Mouse (Mus musculus) bone marrow macrophage, adult 2 months (primary cell): ENCODE results near the gene Mmrn2. TPM values are rescaled to one million over a fixed set of nuclear protein-coding genes. Genes with fewer than 3 reads are reported as not detected.

Experiments
- H3K27ac ChIP-seq: 2 replicates; pipeline ENCODE4 v1.5.1; 2012; ENCODE audit warnings: low read depth, low read length; ENCODE audit not compliant: insufficient read depth
- H3K4me1 ChIP-seq: 2 replicates; pipeline ENCODE4 v1.6.1; 2012; ENCODE audit warnings: low read length; ENCODE audit not compliant: control insufficient read depth, insufficient read depth
- H3K4me3 ChIP-seq: 2 replicates; pipeline ENCODE4 v1.5.1; 2012; ENCODE audit warnings: mild to moderate bottlenecking, low read length, moderate library complexity; ENCODE audit not compliant: insufficient read depth
- CTCF ChIP-seq: IDR thresholded peaks from 2 replicates; pipeline ENCODE4 v1.5.1; 2012; ENCODE audit warnings: low read depth, mild to moderate bottlenecking, low read length, moderate library complexity
- POLR2A ChIP-seq: IDR thresholded peaks from 2 replicates; pipeline ENCODE4 v1.6.1; 2012; ENCODE audit warnings: mild to moderate bottlenecking, low read depth, low read length, borderline replicate concordance
- polyA plus RNA-seq: library from polyadenylated mRNA; stranded (reverse); fragments of >200 nt; gene quantifications from 2 replicates; pipeline ENCODE4 v1.2.4, GENCODE M21; 2012; ENCODE audit not compliant: missing spikeins, insufficient read depth, insufficient read length

Gene Mmrn2
- polyA plus RNA-seq, 1 experiment = not detected

- H3K4me3 ChIP-seq = no peak overlapping the region
- no peaks in the 10 kb centered on the region for H3K4me1 ChIP-seq
- H3K27ac ChIP-seq = no peak overlapping the region
- TF ChIP-seq CTCF = no peak
- TF ChIP-seq POLR2A = no peak
Measured at GRCm38 (mm10) chr14:34373581-34373980, 1.7 kb upstream of the Mmrn2 start.

DNA sequence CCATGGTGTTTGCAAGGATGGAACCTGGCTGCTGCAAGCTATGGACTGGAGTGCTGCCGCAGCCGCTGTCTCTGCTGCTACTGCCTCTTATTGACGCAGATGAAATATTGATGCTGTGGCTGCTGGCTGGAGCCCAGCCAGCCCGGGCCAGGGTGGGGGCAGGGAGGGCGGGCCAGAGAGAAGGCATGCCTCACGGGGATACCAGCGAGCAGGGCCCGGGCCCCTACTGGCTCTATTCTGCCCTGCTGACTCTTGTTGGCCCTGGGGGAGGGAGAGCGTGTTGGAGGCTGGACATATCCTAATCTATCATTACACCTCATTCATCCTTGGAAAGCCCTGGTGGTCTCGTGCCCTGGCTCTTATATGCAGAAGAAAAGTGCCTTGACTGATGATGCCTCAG, 688 bp upstream of the Mmrn2 start, which contains the start of gene Sncg:
TSS of gene Sncg (minus strand) at position 213 of the 400 bp plus-strand sequence.
- no peak within 1 kb of the TSS for H3K4me3 ChIP-seq
- TF ChIP-seq POLR2A = no peak
- no peak for TF ChIP-seq CTCF
- H3K4me1 ChIP-seq = no peaks in the 10 kb centered on the region
- no peak within 1 kb of the TSS for H3K27ac ChIP-seq

GRCm38 (mm10) chr14:34375941-34376340, 676 bp downstream of the Mmrn2 start:
- TF ChIP-seq CTCF (no peak), POLR2A (no peak)
- H3K4me3 ChIP-seq = no peak overlapping the region
- H3K4me1 ChIP-seq = no peaks in the 10 kb centered on the region
- no peak overlapping the region for H3K27ac ChIP-seq

- no peak overlapping the region for H3K27ac ChIP-seq
- no peak overlapping the region for H3K4me3 ChIP-seq
- H3K4me1 ChIP-seq = no peaks in the 10 kb centered on the region
- no peak for TF ChIP-seq POLR2A
- no peak for TF ChIP-seq CTCF
Measured at GRCm38 (mm10) chr14:34377121-34377520, 1.9 kb downstream of the Mmrn2 start.

- TF ChIP-seq CTCF (no peak), POLR2A (no peak)
- Histone ChIP-seq H3K4me1 (no peaks in the 10 kb centered on the region), H3K27ac (no peak overlapping the region), H3K4me3 (no peak overlapping the region)
Measured at GRCm38 (mm10) chr14:34378560-34379331, 3.5 kb downstream of the Mmrn2 start.

DNA sequence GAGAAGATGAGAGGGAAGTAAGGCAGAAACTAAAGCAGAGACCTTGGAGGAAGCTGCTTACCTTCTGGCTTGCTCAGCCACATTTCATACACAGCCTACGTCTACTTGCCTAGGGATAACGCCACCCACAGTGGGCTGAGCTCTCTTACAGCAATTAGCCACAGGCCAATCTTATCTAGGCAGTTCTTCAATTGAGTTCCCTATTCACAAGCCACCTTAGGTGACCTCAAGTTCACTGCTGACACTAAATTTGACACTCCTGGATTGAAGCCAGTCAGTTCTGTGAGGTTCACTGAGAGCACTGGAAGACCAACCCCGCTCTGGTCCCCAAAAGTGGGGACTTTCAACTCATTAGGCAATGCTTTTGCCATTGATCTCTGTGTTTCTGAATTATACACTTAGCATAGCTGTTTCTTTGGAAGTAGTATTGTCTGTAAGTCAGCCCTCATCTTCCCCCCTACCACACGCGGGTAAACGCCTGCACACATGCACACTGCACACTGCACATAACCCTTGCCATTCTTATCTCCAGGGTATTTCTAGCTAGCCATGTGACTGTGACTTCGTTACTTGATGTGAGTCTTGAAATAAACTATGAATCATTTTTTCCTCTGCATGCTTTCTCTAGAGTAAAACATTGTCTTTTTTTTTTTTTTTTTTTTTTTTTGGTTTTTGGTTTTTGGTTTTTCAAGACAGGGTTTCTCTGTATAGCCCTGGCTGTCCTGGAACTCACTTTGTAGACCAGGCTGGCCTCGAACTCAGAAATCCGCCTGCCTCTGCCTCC, 7.8 kb downstream of the Mmrn2 start:
- no peaks in the 10 kb centered on the region for H3K4me1 ChIP-seq
- H3K27ac ChIP-seq = no peak overlapping the region
- no peak overlapping the region for H3K4me3 ChIP-seq
- TF ChIP-seq CTCF (no peak), POLR2A (no peak)

DNA sequence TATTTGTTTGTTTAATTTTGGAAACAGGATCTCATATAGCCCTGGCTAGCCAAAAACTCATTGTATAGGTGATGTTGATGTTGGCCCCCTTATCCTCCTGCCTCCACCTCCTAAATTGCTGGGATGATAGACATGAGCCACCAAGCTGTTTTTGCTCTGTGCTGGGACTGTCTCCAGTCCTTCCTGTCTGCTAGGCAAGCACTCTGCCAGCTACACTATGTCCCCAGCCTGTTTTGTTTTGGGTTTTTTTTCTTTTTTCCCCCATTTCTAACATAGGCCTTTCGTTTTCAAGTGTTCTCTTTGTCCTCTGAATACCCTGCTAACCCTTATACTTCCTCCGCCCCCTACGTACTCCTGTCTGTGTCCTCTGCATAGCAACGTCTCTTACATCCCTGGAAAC, 18.0 kb downstream of the Mmrn2 start:
- Histone ChIP-seq H3K4me3 (no peak overlapping the region), H3K4me1 (no peaks in the 10 kb centered on the region), H3K27ac (no peak overlapping the region)
- no peak for TF ChIP-seq CTCF
- no peak for TF ChIP-seq POLR2A

GRCm38 (mm10) chr14:34397871-34398270, 22.6 kb downstream of the Mmrn2 start:
- Histone ChIP-seq H3K27ac (no peak overlapping the region), H3K4me3 (no peak overlapping the region), H3K4me1 (no peaks in the 10 kb centered on the region)
- TF ChIP-seq POLR2A = no peak

DNA sequence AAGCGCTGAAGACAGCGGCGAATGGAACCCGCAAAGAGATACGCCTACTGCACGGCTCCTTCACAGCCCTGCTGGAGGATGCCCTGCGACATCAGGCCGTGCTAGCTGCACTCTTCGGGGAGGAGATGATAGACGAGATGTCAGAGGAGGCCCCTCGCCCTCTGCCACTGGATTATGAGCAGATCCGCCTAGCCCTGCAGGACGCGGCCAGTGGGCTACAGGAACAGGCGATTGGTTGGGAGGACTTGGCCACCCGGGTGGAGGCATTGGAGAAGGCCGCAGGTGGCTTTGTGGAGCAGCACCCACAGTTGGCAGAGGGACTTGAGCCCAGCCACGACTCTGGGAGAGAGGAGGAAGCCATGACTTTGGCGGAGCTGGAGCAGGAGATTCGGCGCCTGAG, 23.6 kb downstream of the Mmrn2 start:
- H3K4me3 ChIP-seq = no peak overlapping the region
- H3K27ac ChIP-seq = no peak overlapping the region
- TF ChIP-seq CTCF (no peak), POLR2A (no peak)
- H3K4me1 ChIP-seq = no peaks in the 10 kb centered on the region

DNA sequence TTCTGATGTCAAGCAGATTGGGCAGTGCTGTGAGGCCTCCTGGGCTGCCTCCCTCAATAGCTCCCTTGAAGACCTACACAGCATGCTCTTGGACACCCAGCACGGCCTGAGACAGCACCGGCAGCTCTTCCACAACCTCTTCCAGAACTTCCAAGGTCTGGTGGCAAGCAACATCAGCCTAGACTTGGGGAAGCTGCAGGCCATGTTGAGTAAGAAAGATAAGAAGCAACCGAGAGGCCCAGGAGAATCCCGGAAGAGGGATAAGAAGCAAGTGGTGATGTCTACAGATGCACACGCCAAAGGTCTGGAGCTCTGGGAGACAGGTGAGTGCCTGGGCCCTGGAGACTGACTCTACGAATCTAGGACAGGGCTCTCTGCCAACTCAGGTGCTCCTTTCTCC, 24.0 kb downstream of the Mmrn2 start:
- TF ChIP-seq CTCF (no peak), POLR2A (no peak)

More for the DNA sequence above, 24.0 kb downstream of the Mmrn2 start:
- Histone ChIP-seq H3K27ac (no peak overlapping the region), H3K4me1 (no peaks in the 10 kb centered on the region), H3K4me3 (no peak overlapping the region)
